Mouse (Mus musculus) ES-Bruce4 (cell line): ENCODE results near the gene Vezt.

Experiments
- CTCF ChIP-seq: IDR thresholded peaks from one replicate; pipeline ENCODE4 v1.8.1; 2011; ENCODE audit warnings: low read depth, low read length
- EP300 ChIP-seq: IDR thresholded peaks from 2 replicates; pipeline ENCODE4 v1.6.1; 2011; ENCODE audit warnings: low read depth, low read length; ENCODE audit not compliant: insufficient read depth

- TF ChIP-seq EP300 (no peak), CTCF (no peak)
Measured at GRCm38 (mm10) chr10:94068701-94069100, 33.1 kb upstream of the Vezt start.
